Mouse (Mus musculus) bone marrow, adult 2 months (tissue): ENCODE measurements around the gene Slc35e3. TPM values are rescaled to one million over a fixed set of nuclear protein-coding genes. Genes with fewer than 3 reads are reported as not detected.
"Not testable (repeated sequence)": the region's sequence is repeated elsewhere in the genome, so short reads cannot be mapped to it uniquely, and the experiment has no call there.

Experiments
- H3K27ac ChIP-seq: fragments of 200-500 bp; 2 replicates; pipeline ENCODE4 v1.5.1; 2012; ENCODE audit warnings: low read depth, mild to moderate bottlenecking, control low read depth, inconsistent platforms, low read length; ENCODE audit not compliant: control insufficient read depth, poor library complexity, insufficient read depth
- H3K4me1 ChIP-seq: fragments of 200-500 bp; 2 replicates; pipeline ENCODE4 v1.6.1; 2011; ENCODE audit warnings: low read length; ENCODE audit not compliant: control insufficient read depth, insufficient read depth
- H3K4me3 ChIP-seq: fragments of 200-500 bp; replicated peaks from 2 replicates; pipeline ENCODE3; 2011; ENCODE audit warnings: mild to moderate bottlenecking, low read depth, low read length, control low read depth; ENCODE audit not compliant: control insufficient read depth
- CTCF ChIP-seq: fragments of 200-500 bp; IDR thresholded peaks from 2 replicates; pipeline ENCODE4 v1.5.1; 2011; ENCODE audit warnings: low read length, control low read depth; ENCODE audit not compliant: control insufficient read depth, insufficient read depth
- POLR2A ChIP-seq: fragments of 200-500 bp; IDR thresholded peaks from 2 replicates; pipeline ENCODE4 v1.6.1; 2011; ENCODE audit warnings: low read depth, mild to moderate bottlenecking, control low read depth, low read length, borderline replicate concordance; ENCODE audit not compliant: control insufficient read depth
- WGBS: fragments of 180-500 bp; shearing (Covaris S2); methylation state at CpG from one replicate; pipeline ENCODE4 v1.1.7; 2018; 5-methylcytosine and 5-hydroxymethylcytosine counted together
- polyA plus RNA-seq: library from polyadenylated mRNA; stranded (reverse); fragments of >200 nt; gene quantifications from 2 replicates; pipeline ENCODE4 v1.2.4, GENCODE M21; 2011; ENCODE audit warnings: low replicate concordance; ENCODE audit not compliant: missing spikeins, insufficient read depth, insufficient read length

The Slc35e3 gene
- polyA plus RNA-seq, 1 experiment: 8.3 TPM

GRCm38 (mm10) chr10:117743182-117743581 is 3.0 kb downstream of the Slc35e3 start:
- Histone ChIP-seq H3K27ac (no peak overlapping the region), H3K4me3 (no peak overlapping the region), H3K4me1 (no peaks in the 10 kb centered on the region; the same call in 1 of the 2 replicates)
- 86% methylated on average over 2 of the region's 2 CpGs for WGBS
- TF ChIP-seq POLR2A (no peak), CTCF (no peak)

GRCm38 (mm10) chr10:117742618-117743017 is 3.5 kb downstream of the Slc35e3 start:
- no peaks in the 10 kb centered on the region; the same call in 1 of the 2 replicates for H3K4me1 ChIP-seq
- no peak overlapping the region for H3K4me3 ChIP-seq
- WGBS: 82% methylated on average over 4 of the region's 4 CpGs
- TF ChIP-seq POLR2A (no peak), CTCF (no peak)
- H3K27ac ChIP-seq: no peak overlapping the region

- no peak for TF ChIP-seq CTCF
- TF ChIP-seq POLR2A: no peak
- WGBS: 84% methylated on average over 15 of the region's 15 CpGs
- H3K27ac ChIP-seq: no peak overlapping the region
- H3K4me3 ChIP-seq: no peak overlapping the region
- H3K4me1 ChIP-seq: no peaks in the 10 kb centered on the region; the same call in 1 of the 2 replicates
Measured at GRCm38 (mm10) chr10:117741698-117742475, 4.3 kb downstream of the Slc35e3 start.

- no peaks in the 10 kb centered on the region; the same call in 1 of the 2 replicates for H3K4me1 ChIP-seq
- 78% methylated on average over 9 of the region's 9 CpGs for WGBS
- no peak overlapping the region for H3K4me3 ChIP-seq
- H3K27ac ChIP-seq: no peak overlapping the region
- no peak for TF ChIP-seq POLR2A
- TF ChIP-seq CTCF: no peak
Measured at GRCm38 (mm10) chr10:117740921-117741320, 5.2 kb downstream of the Slc35e3 start.

- Histone ChIP-seq H3K4me3 (no peak overlapping the region), H3K4me1 (no peaks in the 10 kb centered on the region), H3K27ac (no peak overlapping the region)
- TF ChIP-seq POLR2A: no peak
- no peak for TF ChIP-seq CTCF
- WGBS: 93% methylated on average over 10 of the region's 10 CpGs
Measured at GRCm38 (mm10) chr10:117740171-117740570, 6.0 kb downstream of the Slc35e3 start.

GRCm38 (mm10) chr10:117739648-117739948 is 6.6 kb downstream of the Slc35e3 start:
- Histone ChIP-seq H3K27ac (no peak overlapping the region), H3K4me1 (no peaks in the 10 kb centered on the region), H3K4me3 (no peak overlapping the region)
- no peak for TF ChIP-seq POLR2A
- TF ChIP-seq CTCF: no peak
- 92% methylated on average over 6 of the region's 6 CpGs for WGBS

GRCm38 (mm10) chr10:117738928-117739647 is 7.1 kb downstream of the Slc35e3 start:
- H3K4me1 ChIP-seq: no peaks in the 10 kb centered on the region
- WGBS: 89% methylated on average over 15 of the region's 15 CpGs
- no peak overlapping the region for H3K4me3 ChIP-seq
- TF ChIP-seq CTCF: no peak
- TF ChIP-seq POLR2A: no peak
- H3K27ac ChIP-seq: no peak overlapping the region

- no peaks in the 10 kb centered on the region for H3K4me1 ChIP-seq
- H3K27ac ChIP-seq: no peak overlapping the region
- TF ChIP-seq POLR2A (no peak), CTCF (no peak)
- 76% methylated on average over 13 of the region's 13 CpGs for WGBS
- no peak overlapping the region for H3K4me3 ChIP-seq
Measured at GRCm38 (mm10) chr10:117738140-117738921, 7.8 kb downstream of the Slc35e3 start.

GRCm38 (mm10) chr10:117737498-117737897 is 8.7 kb downstream of the Slc35e3 start:
- 89% methylated on average over 8 of the region's 8 CpGs for WGBS

More at GRCm38 (mm10) chr10:117737498-117737897, 8.7 kb downstream of the Slc35e3 start:
- not testable (repeated sequence) for H3K4me1 ChIP-seq, H3K4me3 ChIP-seq, H3K27ac ChIP-seq
